Mouse (Mus musculus) kidney, postnatal 10 days (tissue): ENCODE data around the gene Cox4i1.

Experiments used
- DNase-seq: peaks from one replicate; pipeline ENCODE4 v3.0.0; 2021; ENCODE audit warnings: mixed read lengths

The Cox4i1 gene

GRCm38 (mm10) chr8:120667561-120668373 is at the start of gene Cox4i1, which contains the start of gene Gm27021:
Gene Cox4i1 (plus strand): TSS chr8:120668222.
Gene Gm27021 (minus strand): TSS chr8:120668079.
- DNase-seq = peak; percentile 98

GRCm38 (mm10) chr8:120619235-120620180 is 48.5 kb upstream of the Cox4i1 start:
- DNase-seq = no peak

- DNase-seq = no peak
Measured at GRCm38 (mm10) chr8:120620441-120620840, 47.6 kb upstream of the Cox4i1 start.

GRCm38 (mm10) chr8:120622161-120622560 is 45.9 kb upstream of the Cox4i1 start:
- DNase-seq = no peak

GRCm38 (mm10) chr8:120623608-120624007 is 44.4 kb upstream of the Cox4i1 start:
- no peak for DNase-seq

- no peak for DNase-seq
Measured at GRCm38 (mm10) chr8:120626461-120626860, 41.6 kb upstream of the Cox4i1 start.

- no peak for DNase-seq
Measured at GRCm38 (mm10) chr8:120627298-120627697, 40.7 kb upstream of the Cox4i1 start.

- DNase-seq = no peak
Measured at GRCm38 (mm10) chr8:120630031-120630430, 38.0 kb upstream of the Cox4i1 start.

GRCm38 (mm10) chr8:120630848-120631247 is 37.2 kb upstream of the Cox4i1 start:
- DNase-seq = no peak

- DNase-seq = no peak
Measured at GRCm38 (mm10) chr8:120631441-120632375, 36.3 kb upstream of the Cox4i1 start.

GRCm38 (mm10) chr8:120632969-120633664 is 34.9 kb upstream of the Cox4i1 start:
- no peak for DNase-seq

GRCm38 (mm10) chr8:120633665-120634271 is 34.3 kb upstream of the Cox4i1 start:
- DNase-seq = peak; percentile 39

GRCm38 (mm10) chr8:120634329-120634839 is 33.6 kb upstream of the Cox4i1 start:
- peak; percentile 80 for DNase-seq

- no peak for DNase-seq
Measured at GRCm38 (mm10) chr8:120641245-120641644, 26.8 kb upstream of the Cox4i1 start.

- no peak for DNase-seq
Measured at GRCm38 (mm10) chr8:120642031-120642662, 25.9 kb upstream of the Cox4i1 start.

- DNase-seq = peak; percentile 47
Measured at GRCm38 (mm10) chr8:120644663-120645062, 23.4 kb upstream of the Cox4i1 start.

- no peak for DNase-seq
Measured at GRCm38 (mm10) chr8:120647532-120647931, 20.5 kb upstream of the Cox4i1 start, which contains the start of gene 1190005I06Rik. Gene 1190005I06Rik (minus strand): TSS chr8:120647632.

GRCm38 (mm10) chr8:120656322-120657052 is 11.5 kb upstream of the Cox4i1 start:
- DNase-seq = no peak

GRCm38 (mm10) chr8:120657415-120657814 is 10.6 kb upstream of the Cox4i1 start:
- no peak for DNase-seq

- no peak for DNase-seq
Measured at GRCm38 (mm10) chr8:120664566-120664965, 3.5 kb upstream of the Cox4i1 start.
